Mouse (Mus musculus) small intestine, adult 2 months (tissue): ENCODE results near the gene En1. TPM values are rescaled to one million over a fixed set of nuclear protein-coding genes. Genes with fewer than 3 reads are reported as not detected.
A peak's percentile ranks its signal among the peaks of the same experiment; 100 is the strongest.

Source experiments
- H3K27ac ChIP-seq: fragments of 200-500 bp; 2 replicates; pipeline ENCODE4 v1.5.1; 2012; ENCODE audit warnings: low read depth, low read length, control low read depth, inconsistent platforms; ENCODE audit not compliant: insufficient read depth
- H3K27me3 ChIP-seq: fragments of 200-500 bp; 2 replicates; pipeline ENCODE4 v1.6.1; 2012; ENCODE audit warnings: mild to moderate bottlenecking, moderate library complexity, low read length, inconsistent platforms; ENCODE audit not compliant: control insufficient read depth, insufficient read depth
- H3K36me3 ChIP-seq: fragments of 200-500 bp; 2 replicates; pipeline ENCODE4 v1.6.1; 2012; ENCODE audit warnings: mild to moderate bottlenecking, low read length, control low read depth, inconsistent platforms; ENCODE audit not compliant: control insufficient read depth, insufficient read depth
- H3K4me1 ChIP-seq: fragments of 200-500 bp; 2 replicates; pipeline ENCODE4 v1.6.1; 2012; ENCODE audit warnings: low read length, inconsistent platforms, mixed read lengths; ENCODE audit not compliant: control insufficient read depth, insufficient read depth, insufficient read length
- H3K4me3 ChIP-seq: fragments of 200-500 bp; 2 replicates; pipeline ENCODE4 v1.5.1; 2012; ENCODE audit warnings: low read depth, mild to moderate bottlenecking, control low read depth, inconsistent platforms, low read length, moderate library complexity
- CTCF ChIP-seq: fragments of 200-500 bp; IDR thresholded peaks from 2 replicates; pipeline ENCODE4 v1.5.1; 2012; ENCODE audit warnings: low read depth, mild to moderate bottlenecking, control low read depth, inconsistent platforms, low read length, moderate library complexity, mixed read lengths; ENCODE audit not compliant: insufficient replicate concordance, insufficient read length; ENCODE audit errors: extremely low read depth
- POLR2A ChIP-seq: fragments of 200-500 bp; IDR thresholded peaks from 2 replicates; pipeline ENCODE4 v1.6.1; 2012; ENCODE audit warnings: low read depth, mild to moderate bottlenecking, control low read depth, inconsistent platforms, low read length, moderate library complexity
- WGBS: fragments of 180-500 bp; shearing (Covaris S2); methylation state at CpG from one replicate; pipeline ENCODE4 v1.1.7; 2018; 5-methylcytosine and 5-hydroxymethylcytosine counted together
- polyA plus RNA-seq: library from polyadenylated mRNA; depleted of rRNA; stranded (reverse); fragments of >200 nt; gene quantifications from 2 replicates; pipeline ENCODE4 v1.2.3, GENCODE M21; 2012

The En1 gene
- polyA plus RNA-seq, 1 experiment: not detected

DNA sequence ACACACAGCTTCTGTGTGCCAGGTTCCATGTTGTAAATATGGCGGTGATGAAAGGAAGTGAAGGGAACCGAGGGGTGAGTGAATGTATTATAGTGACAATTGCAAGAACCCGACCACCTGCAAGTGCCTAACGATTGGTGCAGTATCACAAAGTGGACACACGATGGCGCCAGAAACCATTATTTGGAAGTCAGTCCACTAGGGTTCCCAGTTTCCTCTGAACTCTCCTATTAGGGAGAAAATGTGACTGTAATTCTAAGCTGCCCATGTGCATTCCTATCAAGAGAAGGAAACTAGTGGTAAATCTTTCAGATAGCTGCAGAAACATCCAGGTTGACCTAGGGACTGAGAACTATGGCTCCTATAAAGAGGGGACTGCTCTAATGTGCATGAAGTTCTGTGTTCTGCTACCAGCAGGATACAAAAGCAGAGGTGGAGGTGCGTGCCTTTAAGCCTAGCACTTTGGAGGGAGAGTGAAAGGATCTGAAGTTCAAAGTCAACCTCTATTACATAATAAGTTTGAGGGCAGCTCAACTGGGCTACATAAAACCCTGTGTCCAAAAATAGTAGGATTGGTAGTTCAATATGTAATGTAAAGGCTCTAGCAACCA is 15.6 kb upstream of the En1 start:
- WGBS: 10% methylated on average over 7 of the region's 7 CpGs
- peaks cover 5% of the 10 kb centered on the region; the same call in 1 of the 2 replicates for H3K27me3 ChIP-seq
- H3K4me3 ChIP-seq: no peak overlapping the region

DNA sequence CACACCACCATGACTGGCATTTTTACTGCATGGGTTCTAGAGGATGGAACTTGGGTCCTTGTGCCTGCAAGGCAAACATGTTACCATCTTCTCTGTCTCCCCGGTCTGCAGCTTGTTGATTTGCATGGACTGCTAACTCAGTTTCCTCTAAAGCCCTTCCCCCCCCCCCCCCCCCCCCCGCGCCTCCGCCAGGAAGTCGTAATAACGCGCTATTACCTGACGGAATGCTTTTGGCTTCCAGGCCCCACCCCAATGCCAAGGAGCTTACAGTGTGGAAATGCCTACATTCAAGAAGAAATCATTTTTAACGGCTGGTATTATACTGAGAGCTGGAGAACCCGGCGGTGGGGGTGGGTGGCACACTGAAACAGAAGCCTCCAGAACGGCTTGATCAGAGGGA is 14.8 kb upstream of the En1 start:
- Histone ChIP-seq H3K27me3 (peaks cover 7% of the 10 kb centered on the region; the same call in 1 of the 2 replicates), H3K4me1 (no peaks in the 10 kb centered on the region), H3K36me3 (no peaks in the 10 kb centered on the region), H3K4me3 (no peak overlapping the region), H3K27ac (no peak overlapping the region)
- TF ChIP-seq CTCF: no peak
- TF ChIP-seq POLR2A: no peak
- 50% methylated on average over 12 of the region's 12 CpGs for WGBS

More for the DNA sequence above, 15.6 kb upstream of the En1 start:
- Histone ChIP-seq H3K36me3 (no peaks in the 10 kb centered on the region), H3K4me1 (no peaks in the 10 kb centered on the region), H3K27ac (no peak overlapping the region)
- TF ChIP-seq CTCF (peak; percentile 52; the same call in 1 of the 2 replicates), POLR2A (no peak)

DNA sequence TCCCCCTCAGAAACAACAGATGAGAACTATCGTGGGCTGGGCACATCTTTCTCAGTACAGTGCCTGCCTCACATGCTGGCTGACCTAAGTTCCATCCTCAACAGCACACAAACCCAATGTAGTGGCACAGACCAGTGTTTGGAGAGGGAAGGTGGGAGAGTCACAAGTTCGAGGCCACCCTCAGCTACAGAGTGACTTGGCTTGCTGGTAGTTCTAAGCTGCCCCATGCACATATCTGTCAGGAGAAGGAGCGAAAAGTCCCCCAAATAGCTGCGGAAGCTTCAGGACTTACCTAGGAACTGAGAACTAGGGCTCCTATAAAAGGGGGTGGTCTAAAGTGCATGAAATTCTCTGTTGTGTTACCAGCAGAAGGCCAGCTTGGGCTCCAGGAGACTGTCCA is 14.3 kb upstream of the En1 start:
- H3K4me3 ChIP-seq: no peak overlapping the region
- H3K36me3 ChIP-seq: no peaks in the 10 kb centered on the region
- WGBS: 81% methylated on average over 4 of the region's 4 CpGs
- H3K27ac ChIP-seq: no peak overlapping the region
- H3K27me3 ChIP-seq: peaks cover 10% of the 10 kb centered on the region; the same call in 1 of the 2 replicates
- TF ChIP-seq POLR2A (no peak), CTCF (no peak)
- no peaks in the 10 kb centered on the region for H3K4me1 ChIP-seq

DNA sequence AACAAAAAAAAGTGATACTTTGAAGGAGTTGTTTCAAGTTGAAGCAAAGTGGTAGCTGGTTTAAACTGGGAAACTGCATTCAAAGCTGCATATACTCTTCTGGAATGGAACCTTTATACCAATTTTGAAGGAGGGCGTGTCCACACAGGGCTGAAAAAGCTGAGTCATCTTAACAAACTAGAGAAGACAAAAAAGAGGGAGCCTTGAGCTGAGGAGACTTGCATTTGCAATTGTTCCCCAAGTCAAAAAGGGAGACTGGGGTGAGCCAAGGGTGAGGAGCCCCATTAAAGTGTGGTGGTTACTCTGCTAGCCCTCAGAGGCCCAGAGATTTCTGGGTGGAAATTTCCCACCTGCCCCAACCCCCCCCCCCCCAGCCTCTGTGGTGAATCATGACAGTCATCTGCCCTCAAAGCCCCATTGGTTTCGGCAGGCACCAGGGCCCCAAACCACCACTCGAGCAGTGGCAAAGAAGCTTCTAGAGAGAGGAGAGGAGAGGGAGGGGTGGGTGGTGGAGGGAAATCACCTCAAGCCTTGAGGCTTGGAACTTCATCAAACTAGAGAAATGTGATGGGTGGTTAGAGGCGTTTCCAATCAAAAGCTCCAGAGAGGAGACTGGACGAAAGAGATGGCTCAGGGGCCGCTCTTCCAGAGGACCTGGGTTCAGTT is 13.7 kb upstream of the En1 start:
- Histone ChIP-seq H3K27me3 (peaks cover 11% of the 10 kb centered on the region; the same call in 1 of the 2 replicates), H3K27ac (no peak overlapping the region), H3K4me3 (no peak overlapping the region), H3K36me3 (no peaks in the 10 kb centered on the region), H3K4me1 (no peaks in the 10 kb centered on the region)
- TF ChIP-seq CTCF: no peak
- TF ChIP-seq POLR2A: no peak
- WGBS: 66% methylated on average over 6 of the region's 6 CpGs

DNA sequence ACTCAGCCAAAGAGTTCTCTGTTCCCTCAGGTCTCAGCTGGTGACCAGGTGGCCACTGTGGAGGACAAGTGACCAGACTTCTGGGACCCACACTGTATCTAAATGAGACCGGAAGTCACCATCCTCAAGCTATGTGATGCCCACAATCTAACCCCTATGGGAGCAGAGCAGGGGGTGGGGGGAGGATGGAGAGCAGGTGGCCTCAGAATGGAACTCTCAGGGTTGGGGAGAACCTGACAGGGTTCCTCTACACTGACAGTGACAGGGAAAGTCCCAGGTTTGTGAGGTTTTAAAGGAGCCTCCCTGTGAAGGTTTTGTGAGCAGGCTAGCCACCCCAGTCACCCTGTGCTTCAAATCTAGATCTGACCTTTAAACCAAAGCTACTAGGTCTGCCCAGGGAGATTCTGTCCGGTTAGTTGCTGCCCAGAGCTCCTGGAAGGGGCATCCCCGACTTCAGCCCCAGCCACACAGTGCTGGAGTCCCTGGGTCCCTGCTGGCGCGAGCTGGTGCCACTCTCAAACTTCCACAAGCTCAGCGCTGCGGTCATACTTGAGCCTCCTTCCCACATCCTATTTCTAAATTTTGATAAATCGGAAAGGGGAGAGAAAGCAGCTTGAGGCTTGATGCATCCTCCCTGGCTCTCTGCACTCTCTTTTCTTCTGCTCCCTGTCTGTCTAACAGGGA is 8.8 kb upstream of the En1 start:
- H3K36me3 ChIP-seq: no peaks in the 10 kb centered on the region
- TF ChIP-seq POLR2A: no peak
- TF ChIP-seq CTCF: no peak
- peaks cover 37% of the 10 kb centered on the region for H3K27me3 ChIP-seq
- no peaks in the 10 kb centered on the region for H3K4me1 ChIP-seq
- no peak overlapping the region for H3K4me3 ChIP-seq
- H3K27ac ChIP-seq: no peak overlapping the region
- WGBS: 14% methylated on average over 8 of the region's 8 CpGs

DNA sequence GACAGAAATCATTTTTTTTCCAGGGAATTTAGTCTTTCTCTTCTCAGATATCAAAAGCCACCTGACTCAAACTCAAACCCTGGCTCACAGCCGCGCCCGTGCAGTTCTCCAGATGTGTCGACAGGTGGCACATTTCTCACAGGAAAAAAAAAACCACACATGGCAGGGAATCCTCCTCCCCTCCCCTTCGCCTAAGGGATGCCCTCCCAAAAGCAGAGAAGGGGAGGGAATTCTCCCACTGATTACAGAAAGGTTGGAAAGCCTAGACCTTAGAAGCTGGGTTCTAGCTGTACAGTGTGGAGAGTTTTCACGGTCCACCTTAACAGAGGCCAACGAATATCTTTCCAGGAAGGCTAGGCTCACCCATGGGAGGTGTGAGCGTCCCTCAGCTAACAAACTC is 7.6 kb upstream of the En1 start:
- TF ChIP-seq CTCF (peak; percentile 58; the same call in 1 of the 2 replicates), POLR2A (no peak)
- peaks cover 42% of the 10 kb centered on the region for H3K27me3 ChIP-seq
- no peak overlapping the region for H3K4me3 ChIP-seq
- no peaks in the 10 kb centered on the region for H3K36me3 ChIP-seq
- no peak overlapping the region for H3K27ac ChIP-seq
- WGBS: 1% methylated on average over 8 of the region's 8 CpGs
- no peaks in the 10 kb centered on the region for H3K4me1 ChIP-seq

DNA sequence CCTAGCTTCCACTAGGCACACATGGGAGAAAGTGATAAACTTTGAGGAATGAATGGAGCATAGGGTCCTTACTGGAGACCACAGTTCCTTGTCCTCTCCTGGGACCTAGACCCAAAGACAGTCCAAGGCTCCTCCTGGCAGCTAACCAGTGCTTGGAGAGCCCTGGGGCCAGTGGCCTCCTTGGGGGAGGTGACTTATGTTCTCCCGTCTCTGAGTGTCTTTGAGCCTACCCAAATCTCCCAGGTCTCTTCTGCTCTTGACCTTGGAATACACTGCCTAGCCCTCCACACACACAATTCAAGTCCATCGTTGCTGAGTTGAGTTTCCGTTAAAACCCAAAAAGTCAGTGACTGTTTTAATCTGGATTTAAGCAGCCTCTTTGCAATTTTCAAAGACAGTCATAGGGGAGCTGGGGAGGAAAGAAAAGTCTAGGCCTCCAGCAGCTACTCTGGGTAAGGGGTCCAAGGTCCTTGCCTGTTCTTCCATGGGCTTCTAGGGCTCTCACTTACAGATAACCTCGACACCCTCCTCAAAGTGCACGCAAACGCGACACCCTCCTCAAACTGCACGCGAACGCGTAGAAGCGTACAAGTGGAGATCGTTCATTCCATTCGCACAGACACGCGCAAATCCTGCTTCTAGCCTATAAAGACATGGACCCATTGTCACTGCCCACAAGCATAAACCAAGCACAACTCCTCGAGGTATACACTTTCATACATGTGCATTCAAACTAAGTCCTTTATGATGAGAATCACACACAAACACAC is 6.6 kb upstream of the En1 start:
- no peaks in the 10 kb centered on the region for H3K4me1 ChIP-seq
- WGBS: 6% methylated on average over 17 of the region's 17 CpGs
- no peak overlapping the region for H3K4me3 ChIP-seq
- no peak for TF ChIP-seq CTCF
- TF ChIP-seq POLR2A: no peak
- H3K27me3 ChIP-seq: peaks cover 52% of the 10 kb centered on the region
- H3K27ac ChIP-seq: no peak overlapping the region
- no peaks in the 10 kb centered on the region for H3K36me3 ChIP-seq
